Mouse (Mus musculus) CH12.LX (cell line): ENCODE results near the gene Phgdh.

ENCODE experiments used
- CHD2 ChIP-seq: IDR thresholded peaks from 2 replicates; pipeline ENCODE4 v1.6.1; 2011; ENCODE audit warnings: low read length, improper control_type of control experiment
- CTCF ChIP-seq, 2 experiments: IDR thresholded peaks in 1 of 2; conservative IDR thresholded peaks in 1 of 2; 2 replicates each; pipeline ENCODE4 v1.5.1; 2011 to 2012; ENCODE audit warnings: low read depth in 2 of 2, low read length in 2 of 2, improper control_type of control experiment in 1 of 2, inconsistent platforms in 1 of 2, mild to moderate bottlenecking in 1 of 2, moderate library complexity in 1 of 2
- EP300 ChIP-seq: IDR thresholded peaks from 2 replicates; pipeline ENCODE4 v1.6.1; 2011; ENCODE audit warnings: low read length, improper control_type of control experiment
- KAT2A ChIP-seq: IDR thresholded peaks from 2 replicates; pipeline ENCODE4 v1.6.1; 2012; ENCODE audit warnings: low read length, improper control_type of control experiment, inconsistent platforms; ENCODE audit not compliant: insufficient replicate concordance
- MAZ ChIP-seq: IDR thresholded peaks from 2 replicates; pipeline ENCODE4 v1.6.1; 2012; ENCODE audit warnings: low read depth, mild to moderate bottlenecking, inconsistent platforms, low read length, improper control_type of control experiment, moderate library complexity
- POLR2A ChIP-seq: IDR thresholded peaks from 2 replicates; pipeline ENCODE4 v1.6.1; 2011; ENCODE audit warnings: low read depth, mild to moderate bottlenecking, improper control_type of control experiment, low read length
- USF1 ChIP-seq: IDR thresholded peaks from 2 replicates; pipeline ENCODE4 v1.6.1; 2014; ENCODE audit warnings: low read depth, mild to moderate bottlenecking, inconsistent platforms, low read length, improper control_type of control experiment

DNA sequence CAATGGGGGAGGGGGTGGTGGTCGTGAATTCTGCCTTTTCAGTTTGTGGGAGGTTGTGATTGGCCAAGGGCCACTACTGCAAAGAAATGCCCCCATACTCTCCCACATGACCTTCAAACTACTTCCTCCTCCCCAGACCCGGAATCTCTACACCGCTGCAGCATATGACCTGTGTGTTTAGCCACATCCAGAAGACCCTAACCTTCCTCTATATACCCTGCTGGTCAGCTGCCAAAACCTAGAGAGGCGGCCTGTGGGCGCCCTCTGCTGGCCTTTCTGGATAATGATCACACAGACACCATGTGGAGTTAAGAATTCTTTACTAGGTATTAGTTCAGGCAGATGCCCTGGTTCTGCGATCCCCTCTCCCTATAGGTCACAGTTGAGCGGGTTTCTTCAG, 26.9 kb downstream of the Phgdh start:
- no peak for TF ChIP-seq EP300
- peak; percentile 15 to 65; a peak in 2 of 4 replicates for TF ChIP-seq CTCF (conservative IDR thresholded peaks at IDR 0.05 in 1 of 2, IDR thresholded peaks at IDR 0.05 in 1 of 2; ENCODE audit: low read depth in 2 of 2, low read length in 2 of 2)
- no peak for TF ChIP-seq POLR2A
- no peak for TF ChIP-seq MAZ
- TF ChIP-seq CHD2, result no peak
- TF ChIP-seq USF1, result no peak
- TF ChIP-seq KAT2A, result no peak
